Mouse (Mus musculus): ENCODE data around the gene Strip1.

The Strip1 gene

DNA sequence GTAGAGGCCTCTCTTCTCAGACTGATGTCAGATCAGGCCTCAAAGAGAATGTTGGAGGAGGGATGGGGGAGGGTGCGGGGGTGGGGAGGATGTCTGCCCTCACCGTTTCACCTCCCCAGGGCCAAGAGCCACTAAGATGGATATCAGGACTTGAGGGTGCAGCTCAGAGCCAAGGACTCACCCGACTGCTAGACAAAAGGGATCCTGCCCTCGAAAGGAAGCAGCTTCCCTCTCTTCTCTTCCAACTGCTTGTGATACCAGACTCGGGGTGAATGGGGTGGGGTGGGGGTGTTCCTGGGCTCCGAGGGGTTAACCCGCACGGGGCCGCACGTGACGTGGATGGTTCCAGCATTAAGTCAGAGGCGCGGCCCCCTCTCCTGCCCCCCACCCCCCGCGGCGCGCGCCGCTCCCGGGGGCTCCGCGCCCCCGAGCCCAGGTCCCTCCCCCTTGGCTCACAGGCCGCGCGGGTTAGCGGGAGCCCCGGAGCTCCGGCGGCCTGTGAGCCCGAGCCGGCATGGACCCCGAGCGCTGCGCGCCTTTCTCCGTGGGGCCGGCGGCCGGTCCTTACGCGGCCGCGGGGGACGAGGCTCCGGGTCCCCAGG lies 36.7 kb downstream of the Strip1 start, which contains the start of gene Alx3:
TSS of gene Alx3 (plus strand) at position 370 of the 602 bp plus-strand sequence.
- no peak for DNase-seq (ENCODE audit: extremely low read depth, low read depth, low spot score)

DNA sequence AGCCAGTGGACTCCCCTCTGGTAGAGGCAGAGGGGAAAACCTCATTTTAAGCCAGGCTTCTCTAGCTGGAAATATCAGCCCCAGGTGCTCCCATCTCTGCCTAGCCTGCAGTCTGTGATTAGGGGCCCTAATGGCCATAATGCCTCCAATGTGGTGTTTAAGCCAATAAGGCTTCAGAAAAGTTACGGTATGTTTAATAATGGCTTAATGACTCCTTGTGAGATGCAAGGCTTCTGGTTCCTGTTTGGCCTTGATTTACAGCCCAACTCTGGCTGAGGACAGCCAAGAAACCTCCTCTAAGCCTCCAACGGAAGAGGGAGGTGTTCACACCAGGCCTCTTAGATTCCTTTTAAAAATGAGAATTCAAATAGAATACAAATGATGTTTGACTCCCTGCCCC lies 37.9 kb downstream of the Strip1 start:
- DNase-seq (ENCODE audit: extremely low read depth, low read depth, low spot score): no peak

DNA sequence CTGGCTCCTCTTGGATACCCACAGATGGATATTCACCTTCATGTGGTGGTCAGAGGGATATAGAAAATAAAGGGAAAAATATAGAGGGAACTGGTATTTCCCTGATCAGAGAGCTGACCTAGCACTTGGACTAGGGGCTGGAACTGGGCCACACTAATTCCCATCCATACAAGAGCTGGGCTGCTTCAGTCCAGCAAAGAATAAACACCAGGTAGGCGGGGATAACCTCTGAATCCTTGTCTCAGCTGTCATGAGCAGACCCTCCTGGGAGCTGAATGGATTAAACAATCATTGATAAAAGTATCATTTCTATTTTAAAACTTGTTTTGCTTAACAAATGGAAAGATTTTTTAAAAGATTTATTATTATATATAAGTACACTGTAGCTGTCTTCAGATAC lies 39.9 kb downstream of the Strip1 start:
- no peak for DNase-seq (ENCODE audit: extremely low read depth, low read depth, low spot score)

DNA sequence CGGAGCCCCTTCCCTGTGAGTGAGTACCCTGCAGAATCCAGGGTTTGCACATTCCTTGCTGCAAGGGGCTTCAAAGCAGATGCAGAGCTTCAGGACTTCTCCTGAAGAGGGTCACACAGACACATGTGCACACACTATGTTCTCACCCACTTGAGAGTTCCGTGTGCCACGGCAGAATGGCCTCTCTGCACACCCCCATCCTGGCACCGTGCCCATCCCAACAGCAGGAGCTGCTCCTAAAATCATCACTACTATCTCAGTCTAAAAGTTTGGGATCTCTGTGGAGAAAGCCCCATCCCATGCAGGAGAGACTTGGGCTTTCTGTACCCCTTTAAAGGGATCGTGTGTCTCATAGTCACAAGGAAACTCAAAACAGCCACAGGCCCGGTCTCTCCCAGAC lies 45.0 kb downstream of the Strip1 start:
- DNase-seq (ENCODE audit: extremely low read depth, low read depth, low spot score): no peak

DNA sequence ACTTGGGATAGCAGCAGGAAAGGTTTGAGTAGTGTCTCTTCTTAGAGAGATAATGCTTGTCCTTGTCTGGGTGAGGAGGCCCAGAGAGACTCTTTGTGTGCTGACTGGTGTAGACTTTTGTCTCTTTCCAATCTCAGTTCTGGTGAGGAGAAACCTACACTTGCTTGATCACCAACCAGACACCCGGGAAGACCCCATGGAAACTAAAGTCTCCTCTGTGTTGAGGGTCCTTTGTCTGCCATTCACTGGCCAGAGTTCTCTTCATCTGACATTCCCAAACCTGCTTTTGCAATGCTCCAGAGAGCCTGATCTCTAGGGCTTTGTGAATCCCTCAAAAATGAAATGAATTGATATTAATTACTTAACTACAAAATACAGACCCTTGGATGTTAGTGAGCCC lies 47.6 kb downstream of the Strip1 start:
- DNase-seq (ENCODE audit: extremely low read depth, low read depth, low spot score): no peak

DNA sequence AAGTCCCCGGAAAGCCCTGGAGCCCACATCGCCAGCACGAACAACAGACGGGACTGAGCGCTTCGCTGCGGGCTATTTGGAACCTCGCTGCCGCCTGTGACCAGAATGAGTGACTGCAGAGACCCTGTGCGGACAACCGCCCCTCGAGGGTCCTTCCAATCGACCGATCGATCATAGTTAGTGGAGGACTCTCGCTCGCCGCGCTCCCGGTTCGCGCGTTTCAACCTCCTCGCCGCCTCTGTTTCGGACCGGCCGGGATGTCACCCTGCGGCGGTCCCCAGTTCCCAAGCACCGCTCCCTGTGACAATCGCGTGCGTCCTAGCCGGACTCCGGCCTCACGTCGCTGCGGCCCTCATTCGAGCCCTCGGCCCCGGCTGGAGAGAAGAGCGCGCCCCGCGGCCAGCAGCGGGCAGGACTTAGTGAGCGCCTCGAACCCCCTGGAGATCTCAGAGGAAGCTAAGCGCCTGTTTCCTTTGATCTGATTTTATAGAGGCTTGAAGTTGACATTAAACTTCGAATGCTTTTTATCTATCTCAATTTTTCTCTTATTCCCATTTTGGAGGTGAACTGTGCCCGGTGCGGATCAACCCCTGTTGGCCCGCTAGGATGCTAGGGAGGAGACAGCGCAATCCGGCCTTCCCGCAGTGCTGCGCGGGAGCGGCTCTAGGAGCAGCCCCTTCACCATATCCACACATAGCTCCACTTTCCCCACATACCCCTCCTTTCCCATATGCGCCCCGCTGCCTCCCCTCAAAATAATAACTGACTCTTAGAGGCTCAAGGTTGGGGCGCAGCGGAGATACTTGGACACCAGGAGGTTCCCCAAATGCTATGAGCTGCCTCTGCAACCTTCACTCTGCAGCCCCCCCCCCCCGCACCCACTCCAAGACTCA lies 48.4 kb downstream of the Strip1 start:
- DNase-seq (ENCODE audit: extremely low read depth, low read depth, low spot score): no peak

DNA sequence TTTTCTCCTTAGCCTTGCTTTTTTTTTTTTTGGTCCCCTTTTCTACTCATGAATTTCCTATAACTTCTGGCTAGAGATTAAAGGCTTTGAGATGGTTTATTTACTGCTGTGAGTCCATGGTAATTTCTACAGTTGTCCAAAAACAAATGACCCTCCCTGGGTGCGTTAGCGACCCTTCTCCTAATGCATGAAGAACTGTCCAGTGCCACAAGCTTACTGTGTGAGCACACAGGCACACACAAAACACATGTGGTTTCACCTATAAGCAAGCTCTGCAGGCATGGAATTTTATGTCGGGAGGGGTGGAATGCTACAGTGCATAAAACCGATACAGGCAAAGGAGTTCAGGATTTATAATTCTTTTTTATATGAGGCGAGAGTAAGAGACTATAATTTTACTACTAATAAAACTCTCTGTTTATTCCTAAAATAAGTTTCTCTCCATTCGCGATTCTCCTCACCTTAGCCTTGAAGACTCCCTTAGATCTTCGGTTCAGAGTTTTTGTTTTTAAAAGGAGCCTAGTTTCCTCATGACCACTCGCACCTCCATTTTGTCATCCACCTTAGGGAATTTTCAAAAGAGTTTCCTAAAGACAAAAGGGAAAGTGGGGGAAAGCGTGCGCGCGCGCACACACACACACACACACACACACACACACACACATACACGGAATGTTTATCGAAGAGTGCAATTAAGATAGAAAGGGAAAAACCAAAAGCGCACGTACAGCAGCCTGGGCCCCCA lies 49.2 kb downstream of the Strip1 start:
- no peak for DNase-seq (ENCODE audit: extremely low read depth, low read depth, low spot score)

DNA sequence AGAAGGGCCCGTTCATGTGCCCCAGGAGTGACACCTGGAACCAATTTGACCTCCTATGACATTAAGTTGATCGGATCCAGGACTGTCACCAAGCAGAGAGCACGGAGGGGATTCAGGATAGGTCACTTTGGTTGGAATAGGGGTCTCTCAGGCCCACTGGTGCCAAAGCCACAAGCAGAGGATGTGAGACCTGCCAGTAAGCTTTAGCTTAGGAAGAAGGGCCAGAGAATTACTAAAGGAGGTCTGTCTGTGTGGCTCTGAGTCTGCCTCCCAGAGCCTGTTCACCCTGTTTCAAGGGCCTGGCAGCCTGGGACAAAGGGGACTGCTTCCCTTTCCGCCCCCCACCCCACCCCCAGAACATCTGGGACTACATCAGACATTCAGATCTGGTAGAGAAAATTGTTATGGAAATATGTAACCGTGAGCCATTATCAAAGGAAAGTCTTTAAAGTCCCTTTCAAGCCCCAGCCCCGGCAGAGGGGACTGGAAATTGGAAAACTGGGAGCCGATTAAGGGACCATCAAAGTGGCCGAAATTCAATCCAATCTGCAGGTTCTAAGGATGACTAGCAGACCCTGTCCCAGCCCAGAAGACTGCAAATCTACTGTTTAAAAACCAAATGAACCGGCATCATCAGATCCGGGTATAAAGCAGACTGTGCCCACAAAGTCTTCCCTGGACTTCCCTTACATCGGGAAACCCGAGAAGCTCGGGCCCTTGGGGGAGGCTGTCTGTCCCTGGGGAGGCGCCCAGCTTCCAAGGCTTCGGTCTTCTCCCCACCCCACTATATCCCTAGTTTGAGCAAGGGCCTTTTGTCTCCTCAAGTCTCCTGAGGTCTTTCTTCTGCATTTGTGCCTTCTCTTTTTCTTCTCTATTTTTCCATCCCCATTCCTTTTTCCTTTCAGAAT lies 50.1 kb downstream of the Strip1 start:
- no peak for DNase-seq (ENCODE audit: extremely low read depth, low read depth, low spot score)

DNA sequence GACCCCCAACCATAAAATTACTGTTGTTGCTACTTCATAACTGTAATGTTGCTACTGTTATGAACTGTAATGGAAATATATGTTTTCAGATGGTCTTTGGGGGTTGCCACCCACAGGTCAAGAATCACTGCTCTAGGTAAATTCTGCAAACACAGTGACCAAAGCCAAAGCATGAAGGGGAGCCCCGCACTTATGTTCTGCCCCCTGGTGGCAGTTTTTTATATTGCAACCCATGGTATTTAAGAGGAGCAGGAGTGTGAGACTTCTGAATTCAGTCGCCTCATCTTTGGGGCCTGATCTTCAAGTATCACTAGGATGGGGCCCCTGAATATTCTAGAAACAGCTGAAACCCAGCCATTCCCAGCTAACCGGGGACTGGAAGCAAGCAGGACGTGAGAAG lies 52.0 kb downstream of the Strip1 start:
- no peak for DNase-seq (ENCODE audit: extremely low read depth, low read depth, low spot score)

DNA sequence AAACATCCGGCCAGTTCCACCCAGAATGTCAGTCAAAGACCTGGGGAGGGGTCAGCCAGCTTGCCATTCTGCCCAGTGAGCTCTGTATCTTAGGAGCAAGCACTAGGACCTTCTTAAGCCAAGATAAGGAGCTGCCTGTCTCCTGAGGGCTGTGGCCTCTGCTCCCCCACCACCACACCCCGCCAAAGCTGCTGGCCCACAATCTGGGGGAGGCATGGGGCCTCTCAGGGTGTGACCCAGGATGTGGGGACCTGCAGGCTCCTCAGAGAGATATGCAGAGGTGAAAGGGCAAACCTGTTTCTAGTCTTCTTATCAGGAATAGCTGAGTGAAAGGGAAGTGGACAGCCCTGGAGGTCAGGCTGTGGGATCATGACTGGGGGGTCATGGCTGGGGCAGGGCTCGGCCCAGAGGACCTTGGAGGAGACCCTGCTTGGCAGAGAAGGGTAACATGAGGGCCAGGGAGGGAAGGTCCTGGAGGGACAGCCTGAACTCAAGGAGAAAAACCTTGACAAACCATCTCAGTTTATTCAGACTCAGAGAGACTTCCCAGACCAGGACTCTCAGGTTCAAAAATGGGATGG lies 53.6 kb downstream of the Strip1 start:
- DNase-seq (ENCODE audit: extremely low read depth, low read depth, low spot score): no peak

DNA sequence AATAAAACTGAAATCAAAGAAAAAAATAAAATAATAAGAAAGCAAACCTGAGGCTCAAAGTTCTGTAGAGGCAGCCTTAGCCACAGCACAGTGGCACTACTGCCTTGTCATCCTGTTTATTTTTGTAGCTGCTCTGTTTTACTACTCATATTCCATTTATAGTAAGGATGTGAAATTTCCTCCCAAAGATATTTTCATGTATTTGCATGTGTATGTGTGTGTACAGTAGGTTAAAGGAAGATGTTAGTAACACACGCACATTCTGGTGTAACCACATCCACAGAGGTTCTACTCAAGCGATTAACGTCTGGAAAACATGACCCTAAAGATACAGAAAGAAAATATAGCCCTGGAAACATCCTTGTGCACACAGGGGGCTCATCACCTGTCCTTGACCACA lies 54.7 kb downstream of the Strip1 start:
- no peak for DNase-seq (ENCODE audit: extremely low read depth, low read depth, low spot score)

DNA sequence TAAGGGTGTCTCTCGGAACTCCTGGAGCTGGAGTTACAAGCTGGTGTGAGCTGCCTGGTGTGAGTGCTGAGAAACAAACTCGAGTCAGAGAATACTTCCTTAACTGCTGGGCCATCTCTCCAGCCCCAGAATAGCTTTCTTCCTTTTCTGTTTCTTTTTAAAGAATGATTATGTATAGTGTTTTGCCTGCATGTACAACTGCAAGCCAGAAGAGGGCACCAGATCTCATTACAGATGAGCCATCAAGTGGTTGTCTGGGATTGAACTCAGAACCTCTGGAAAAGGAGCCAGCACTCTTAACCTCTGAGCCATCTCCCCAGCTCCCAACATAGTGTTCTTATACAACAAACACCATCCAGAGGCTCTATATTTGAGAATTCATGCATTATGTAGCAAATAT lies 60.3 kb downstream of the Strip1 start:
- no peak for DNase-seq (ENCODE audit: extremely low read depth, low read depth, low spot score)

DNA sequence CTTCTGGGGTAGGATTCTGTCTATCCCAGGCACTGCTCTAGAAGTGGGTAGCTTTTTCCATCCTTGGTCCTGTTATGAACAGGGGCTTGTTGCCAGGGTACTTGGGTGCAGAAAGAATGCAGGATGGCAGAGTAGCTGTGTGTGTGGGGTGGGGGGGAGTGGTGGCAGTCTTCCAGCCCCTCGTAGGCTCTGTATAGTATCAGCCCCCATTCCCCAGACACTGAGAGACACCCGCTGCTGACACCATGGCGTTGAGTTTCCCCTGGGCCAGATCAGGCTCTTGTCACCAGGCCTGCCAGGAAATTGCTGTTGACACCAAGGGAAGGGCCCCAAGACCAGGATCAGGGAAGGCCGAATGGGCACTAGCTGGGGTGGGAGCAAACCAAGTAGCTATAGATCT lies 62.8 kb downstream of the Strip1 start:
- no peak for DNase-seq (ENCODE audit: extremely low read depth, low read depth, low spot score)

DNA sequence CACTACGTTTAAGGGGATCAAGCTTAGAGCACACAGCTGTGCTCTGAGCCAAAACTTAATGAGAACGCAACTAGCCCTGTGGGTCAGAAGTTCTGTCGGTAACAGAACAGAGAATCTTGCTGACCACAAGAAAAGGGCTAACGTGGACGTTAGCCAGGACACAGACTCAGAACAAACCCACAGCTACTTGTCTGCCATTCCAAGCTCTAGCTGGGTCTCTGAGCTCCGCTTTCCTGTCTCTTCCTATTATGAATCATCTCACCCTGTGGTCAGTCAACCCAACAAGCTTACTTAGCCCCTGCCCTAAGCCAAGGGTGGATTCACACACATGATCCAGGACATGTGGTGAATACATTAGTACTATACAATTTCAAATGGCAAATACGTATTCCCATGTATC lies 63.7 kb downstream of the Strip1 start:
- no peak for DNase-seq (ENCODE audit: extremely low read depth, low read depth, low spot score)

DNA sequence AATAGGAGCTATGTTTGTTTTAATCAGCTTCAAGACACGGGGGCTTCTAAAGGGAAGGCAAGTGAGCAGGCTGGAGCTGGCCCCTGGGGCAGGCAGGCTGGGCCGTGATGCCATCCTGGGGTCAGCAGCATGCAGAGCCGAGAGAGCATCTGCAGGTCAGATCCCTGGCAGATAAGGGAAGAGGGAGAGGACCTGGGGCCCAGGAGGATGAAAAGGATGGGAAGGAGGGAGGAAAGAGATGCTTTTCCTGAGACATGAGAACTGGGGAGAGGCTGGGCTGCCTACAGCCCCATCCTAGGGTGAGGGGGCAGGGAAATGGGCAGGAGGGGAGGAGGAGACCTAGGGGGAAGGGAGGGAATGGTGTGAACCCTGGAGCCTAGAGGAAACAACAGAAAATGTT lies 66.2 kb downstream of the Strip1 start:
- DNase-seq (ENCODE audit: extremely low read depth, low read depth, low spot score): no peak

DNA sequence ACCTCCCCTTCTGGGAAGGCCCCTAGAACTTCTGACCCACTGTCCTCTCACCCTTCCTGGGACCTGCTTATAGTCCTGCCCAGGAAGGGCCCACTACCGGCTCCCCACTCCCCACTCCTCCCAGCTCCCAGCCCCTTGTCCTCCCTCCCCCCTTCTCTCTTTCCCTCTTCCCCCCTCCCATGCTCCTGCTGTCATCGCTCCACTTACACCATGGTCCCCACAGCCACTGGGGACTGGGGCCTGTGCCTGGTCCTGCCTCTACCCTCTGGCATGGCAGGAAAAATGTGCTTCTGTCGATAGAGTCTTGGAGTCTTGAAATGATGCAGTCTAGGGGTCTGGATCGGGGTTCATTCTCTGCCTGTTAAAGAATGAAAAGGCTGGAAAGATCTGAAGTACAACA lies 67.6 kb downstream of the Strip1 start:
- no peak for DNase-seq (ENCODE audit: extremely low read depth, low read depth, low spot score)

DNA sequence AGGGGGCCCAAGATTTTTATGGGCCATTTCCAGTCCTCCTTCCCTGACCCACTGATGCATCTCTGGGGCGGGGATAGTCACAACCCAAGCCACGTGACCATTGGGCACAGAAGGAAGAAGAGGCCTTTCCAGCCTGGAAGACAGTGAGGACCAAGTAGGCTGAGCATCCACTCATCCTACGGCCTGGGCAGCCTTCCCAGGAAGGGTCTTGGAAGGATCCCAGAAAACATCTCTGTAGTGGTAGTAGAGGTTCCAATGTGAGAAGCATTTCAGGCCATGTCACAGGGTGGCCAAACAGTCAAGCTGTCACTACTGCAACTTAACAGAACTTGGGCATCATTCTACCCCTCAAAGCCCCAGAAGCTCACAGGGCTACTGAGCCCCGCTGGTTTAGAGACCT lies 68.9 kb downstream of the Strip1 start:
- no peak for DNase-seq (ENCODE audit: extremely low read depth, low read depth, low spot score)
